Mouse (Mus musculus) inflammation-experienced regulatory T-cells, adult 16 weeks (primary cell): ENCODE measurements around the gene Rnf146. TPM values are rescaled to one million over a fixed set of nuclear protein-coding genes. Genes with fewer than 3 reads are reported as not detected.

Experiments
- polyA plus RNA-seq: library from polyadenylated mRNA; unstranded; fragments of 100-300 nt; shearing (Covaris generic); gene quantifications from one replicate; pipeline ENCODE4 v1.2.1, GENCODE M21; 2017

The Rnf146 gene
- polyA plus RNA-seq = 93.0 TPM

DNA sequence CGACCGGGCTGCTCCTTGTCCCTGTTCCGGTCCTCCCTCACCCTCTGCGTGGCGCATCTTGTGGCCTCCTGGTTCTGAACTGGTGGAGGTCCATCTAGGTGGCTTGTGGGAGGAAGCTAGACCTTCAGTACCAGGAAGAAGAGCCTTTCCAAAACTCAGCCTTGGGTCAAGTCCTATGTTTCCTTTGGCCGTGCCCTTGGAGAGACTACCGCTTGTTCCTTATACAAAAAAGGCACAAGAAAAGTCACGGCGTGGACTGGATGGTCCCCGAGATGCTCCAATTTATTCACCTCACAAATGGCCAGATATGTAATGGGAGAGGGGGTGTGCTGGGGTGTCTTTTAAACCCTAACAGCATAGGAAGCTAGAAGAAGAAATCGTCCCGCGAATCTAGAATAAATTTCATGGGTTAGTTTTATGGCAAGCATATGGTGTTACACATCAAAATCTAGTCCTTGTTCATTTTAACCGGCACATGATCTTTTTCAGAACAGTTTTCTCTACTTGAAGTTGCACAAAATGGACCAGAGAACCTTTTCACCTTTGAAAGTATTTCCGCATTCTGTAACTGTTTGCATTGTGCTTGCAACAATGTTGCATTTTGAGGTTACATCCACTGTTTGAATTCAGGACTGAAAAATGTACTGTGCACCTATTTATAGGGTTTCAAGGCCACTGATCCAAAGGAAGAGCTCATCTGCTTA, at the start of gene Rnf146:
Gene Rnf146 (minus strand): TSS at position 246 of the 704 bp plus-strand sequence.

DNA sequence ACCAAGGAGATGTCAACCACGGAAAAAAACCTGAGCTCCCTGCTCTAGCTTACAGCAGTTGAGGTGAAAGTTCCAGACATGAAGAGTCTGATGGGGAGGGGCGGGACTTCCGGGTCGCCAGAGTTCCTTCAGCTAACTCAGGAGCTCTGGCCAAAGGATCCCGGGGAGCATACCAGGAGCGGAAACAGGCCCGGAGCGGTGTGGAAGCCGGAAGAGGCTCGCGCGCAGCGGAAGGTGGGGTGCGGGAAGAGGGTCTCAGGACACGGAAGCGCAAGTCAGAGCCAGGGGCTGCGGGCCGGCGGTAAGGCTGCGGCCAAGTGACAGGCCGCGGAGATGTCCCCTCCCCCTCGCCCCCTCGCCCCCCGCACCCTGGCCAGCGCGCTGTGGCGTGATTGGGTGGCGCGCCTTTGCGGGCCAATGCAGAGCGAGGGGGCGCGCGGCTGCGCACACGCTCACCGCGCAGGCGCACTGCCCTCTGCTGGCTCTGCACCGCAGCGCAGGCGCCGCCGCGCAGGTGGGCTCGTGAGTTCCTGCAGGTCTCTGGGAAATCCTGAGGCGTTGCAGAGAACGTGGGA, 49.1 kb downstream of the Rnf146 start, which contains the start of gene Echdc1:
Gene Echdc1 (plus strand): TSS at position 103 of the 575 bp plus-strand sequence.

Other genes starting within 250 kb of the Rnf146 start
- gene Soga3, start 218.6 kb downstream of the Rnf146 start, polyA plus RNA-seq = not detected
- not detected for gene Gm49353, start 163.5 kb downstream of the Rnf146 start, polyA plus RNA-seq
- gene 9330159F19Rik, start 150.8 kb downstream of the Rnf146 start, polyA plus RNA-seq = not detected
- gene Echdc1, start 49.3 kb downstream of the Rnf146 start, polyA plus RNA-seq = 27.6 TPM
- gene Rspo3, start 173.4 kb upstream of the Rnf146 start, polyA plus RNA-seq = not detected